Comparison of ENCODE assay signal across 22 mouse cellular contexts in genomic region chr4:119224534-119224933, GRCm38 (mm10). TPM values are rescaled to one million over a fixed set of nuclear protein-coding genes. Genes with fewer than 3 reads are reported as not detected.
"Had no signal": no experiment of that assay in that cellular context is flagged by ENCODE, and none has a peak within 500 bp of the region (broad histone marks: within the 10 kb centered on the region; RNA-seq: fewer than 3 reads in every experiment).

No protein-coding gene starts in this region.

- H3K4me2 ChIP-seq: neural tube, embryonic 13.5 days; neural tube, embryonic 15.5 days; stomach, embryonic 15.5 days had no signal

- H3K27me3 ChIP-seq: neural tube, embryonic 13.5 days; neural tube, embryonic 15.5 days; stomach, embryonic 15.5 days had no signal

- H3K9ac ChIP-seq: neural tube, embryonic 13.5 days; neural tube, embryonic 15.5 days; stomach, embryonic 15.5 days had no signal

- H3K4me3 ChIP-seq: neural tube, embryonic 13.5 days; neural tube, embryonic 15.5 days; stomach, embryonic 15.5 days had no signal

- H3K9me3 ChIP-seq: neural tube, embryonic 13.5 days; neural tube, embryonic 15.5 days; stomach, embryonic 15.5 days had no signal

- DNase-seq: retina, postnatal 1 day; right cerebral cortex, adult 18-20 months; right cerebral cortex, postnatal 14 days; right cerebral cortex, postnatal 25 days; right cerebral cortex, postnatal 4 days; spleen, adult 18-20 months; thymus, adult 18-20 months; thymus, adult 2 months; thymus, postnatal 14 days; thymus, postnatal 25 days; thymus, postnatal 36 days; thymus, postnatal 4 days had no signal

- H3K4me1 ChIP-seq: neural tube, embryonic 13.5 days; neural tube, embryonic 15.5 days; stomach, embryonic 15.5 days had no signal

- H3K27ac ChIP-seq: neural tube, embryonic 13.5 days; neural tube, embryonic 15.5 days; stomach, embryonic 15.5 days; stomach, postnatal 0 days had no signal

RNA-seq across cellular contexts. Expression of gene Tmem269, which starts 6.5 kb away (rescaled TPM):
- total RNA-seq: neutrophil, adult 5-6 weeks had no signal
- polyA plus RNA-seq: neural tube, embryonic 13.5 days; stomach, embryonic 14.5 days; stomach, embryonic 15.5 days; thymus, adult 2 months had no signal

RNA-seq across cellular contexts. Expression of gene Cldn19, which starts 30.7 kb away (rescaled TPM):
- total RNA-seq: neutrophil, adult 5-6 weeks had no signal
- polyA plus RNA-seq: small intestine, adult 2 months; spleen, adult 2 months; stomach, embryonic 14.5 days; stomach, embryonic 15.5 days; stomach, postnatal 0 days; testis, adult 2 months; thymus, postnatal 0 days had no signal
